Mouse (Mus musculus): ENCODE measurements around the gene Tshb. TPM values are rescaled to one million over a fixed set of nuclear protein-coding genes. Genes with fewer than 3 reads are reported as not detected.
A peak's percentile ranks its signal among the peaks of the same experiment; 100 is the strongest.

Gene Tshb
- total and polyA plus RNA-seq, 2 experiments from 2014 or later = 0.71 TPM; not detected in 1

DNA sequence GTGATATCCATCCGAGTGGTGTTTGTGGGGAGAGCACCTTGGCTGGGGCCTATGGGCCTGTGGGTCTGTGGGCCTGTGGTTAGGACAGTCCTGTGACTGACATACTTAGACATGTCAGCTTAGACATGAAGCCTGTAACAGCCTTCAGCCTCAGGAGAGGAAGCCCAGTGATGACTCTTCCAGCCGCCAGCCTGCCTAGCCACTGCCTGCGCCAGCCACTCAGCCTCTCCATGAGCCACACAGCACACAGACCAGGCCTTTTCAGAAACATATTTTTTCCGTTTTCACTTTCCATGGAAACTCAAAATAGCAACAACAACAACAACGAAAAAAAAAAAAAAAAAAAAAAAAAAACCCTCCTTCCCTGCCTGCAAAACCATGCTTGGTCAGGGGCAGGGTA is 33.8 kb downstream of the Tshb start:
- peaks cover 7% of the 10 kb centered on the region; the same call in 1 of the 2 replicates for H3K4me1 ChIP-seq (ENCODE audit: insufficient read depth, low read length)
- 88% methylated on average over 5 of the region's 5 CpGs for WGBS
- DNase-seq (ENCODE audit: low spot score) (no peak), ATAC-seq (no peak)
- H3K9me3 ChIP-seq (ENCODE audit: low read length) = no peaks in the 10 kb centered on the region
- no peak overlapping the region for H3K27ac ChIP-seq
- no peak overlapping the region for H3K4me3 ChIP-seq (ENCODE audit: low read length)
- H3K9ac ChIP-seq (replicated peaks; ENCODE audit: low read length) = no peak overlapping the region
- H3K27me3 ChIP-seq (ENCODE audit: insufficient read depth, low read length) = no peaks in the 10 kb centered on the region
- no peak for TF ChIP-seq CTCF (IDR thresholded peaks at IDR 0.05; ENCODE audit: low read depth)
- H3K36me3 ChIP-seq (ENCODE audit: insufficient read depth, low read length) = no peaks in the 10 kb centered on the region
- H3K4me2 ChIP-seq (ENCODE audit: low read depth, low read length) = no peak overlapping the region

DNA sequence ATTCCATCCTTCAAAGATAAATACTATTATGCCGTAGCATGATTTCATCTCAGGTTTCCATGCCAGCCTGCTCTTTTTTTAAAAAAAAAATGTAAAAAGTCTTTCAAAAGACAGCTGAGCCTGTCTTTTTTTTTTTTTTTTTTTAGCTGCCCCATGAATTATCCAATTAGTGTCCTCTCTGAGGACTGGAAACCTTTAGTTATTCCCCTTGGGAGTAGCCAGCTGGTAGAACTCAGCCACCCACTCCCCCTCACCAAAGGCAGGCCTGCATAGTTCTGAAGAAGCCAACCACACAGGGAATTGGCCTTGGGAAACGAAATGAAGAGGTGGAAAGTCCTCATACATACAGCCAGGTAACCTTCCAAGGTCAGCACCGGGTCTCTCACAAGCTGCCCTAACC is 34.5 kb downstream of the Tshb start:
- Histone ChIP-seq H3K4me3 (ENCODE audit: low read length) (no peak overlapping the region), H3K27ac (no peak overlapping the region), H3K9ac (replicated peaks; ENCODE audit: low read length) (no peak overlapping the region), H3K4me1 (ENCODE audit: insufficient read depth, low read length) (peaks cover 7% of the 10 kb centered on the region; the same call in 1 of the 2 replicates), H3K27me3 (ENCODE audit: insufficient read depth, low read length) (no peaks in the 10 kb centered on the region), H3K9me3 (ENCODE audit: low read length) (no peaks in the 10 kb centered on the region), H3K4me2 (ENCODE audit: low read depth, low read length) (no peak overlapping the region), H3K36me3 (ENCODE audit: insufficient read depth, low read length) (no peaks in the 10 kb centered on the region)
- TF ChIP-seq CTCF (IDR thresholded peaks at IDR 0.05; ENCODE audit: low read depth) = no peak
- ATAC-seq (no peak), DNase-seq (ENCODE audit: low spot score) (no peak)
- 79% methylated on average over 3 of the region's 3 CpGs for WGBS

- Histone ChIP-seq H3K36me3 (ENCODE audit: insufficient read depth, low read length) (no peaks in the 10 kb centered on the region), H3K27me3 (ENCODE audit: insufficient read depth, low read length) (no peaks in the 10 kb centered on the region), H3K4me2 (ENCODE audit: low read depth, low read length) (no peak overlapping the region), H3K27ac (no peak overlapping the region), H3K9ac (replicated peaks; ENCODE audit: low read length) (no peak overlapping the region), H3K9me3 (ENCODE audit: low read length) (no peaks in the 10 kb centered on the region), H3K4me3 (ENCODE audit: low read length) (no peak overlapping the region), H3K4me1 (ENCODE audit: insufficient read depth, low read length) (peaks cover 7% of the 10 kb centered on the region; the same call in 1 of the 2 replicates)
- TF ChIP-seq CTCF (IDR thresholded peaks at IDR 0.05; ENCODE audit: low read depth) = no peak
- DNase-seq (ENCODE audit: low spot score) (no peak), ATAC-seq (no peak)
- 84% methylated on average over 4 of the region's 4 CpGs for WGBS
Measured at GRCm38 (mm10) chr3:102746174-102746573, 36.3 kb downstream of the Tshb start.

- WGBS = 28% methylated on average over 5 of the region's 5 CpGs
- Histone ChIP-seq H3K4me1 (ENCODE audit: insufficient read depth, low read length) (peaks cover 7% of the 10 kb centered on the region; the same call in 1 of the 2 replicates), H3K27ac (peak overlapping the region; percentile 17; the same call in 1 of the 2 replicates), H3K9me3 (ENCODE audit: low read length) (no peaks in the 10 kb centered on the region), H3K4me3 (ENCODE audit: low read length) (no peak overlapping the region), H3K4me2 (ENCODE audit: low read depth, low read length) (no peak overlapping the region), H3K9ac (replicated peaks; ENCODE audit: low read length) (no peak overlapping the region), H3K27me3 (ENCODE audit: insufficient read depth, low read length) (no peaks in the 10 kb centered on the region), H3K36me3 (ENCODE audit: insufficient read depth, low read length) (no peaks in the 10 kb centered on the region)
- no peak for DNase-seq (ENCODE audit: low spot score)
- no peak for ATAC-seq
- TF ChIP-seq CTCF (IDR thresholded peaks at IDR 0.05; ENCODE audit: low read depth) = no peak
Measured at GRCm38 (mm10) chr3:102744657-102745056, 37.9 kb downstream of the Tshb start.

GRCm38 (mm10) chr3:102743781-102744471 is 38.6 kb downstream of the Tshb start:
- 72% methylated on average over 9 of the region's 9 CpGs for WGBS
- no peaks in the 10 kb centered on the region for H3K27me3 ChIP-seq (ENCODE audit: insufficient read depth, low read length)
- H3K9me3 ChIP-seq (ENCODE audit: low read length) = no peaks in the 10 kb centered on the region
- no peak overlapping the region for H3K4me3 ChIP-seq (ENCODE audit: low read length)
- DNase-seq (ENCODE audit: low spot score) = peak; percentile 22
- no peak for TF ChIP-seq CTCF (IDR thresholded peaks at IDR 0.05; ENCODE audit: low read depth)
- no peak overlapping the region for H3K4me2 ChIP-seq (ENCODE audit: low read depth, low read length)
- ATAC-seq = no peak
- H3K9ac ChIP-seq (replicated peaks; ENCODE audit: low read length) = no peak overlapping the region
- no peaks in the 10 kb centered on the region for H3K36me3 ChIP-seq (ENCODE audit: insufficient read depth, low read length)
- H3K27ac ChIP-seq = peak overlapping the region; percentile 17; the same call in 1 of the 2 replicates
- H3K4me1 ChIP-seq (ENCODE audit: insufficient read depth, low read length) = peaks cover 10% of the 10 kb centered on the region; the same call in 1 of the 2 replicates

DNA sequence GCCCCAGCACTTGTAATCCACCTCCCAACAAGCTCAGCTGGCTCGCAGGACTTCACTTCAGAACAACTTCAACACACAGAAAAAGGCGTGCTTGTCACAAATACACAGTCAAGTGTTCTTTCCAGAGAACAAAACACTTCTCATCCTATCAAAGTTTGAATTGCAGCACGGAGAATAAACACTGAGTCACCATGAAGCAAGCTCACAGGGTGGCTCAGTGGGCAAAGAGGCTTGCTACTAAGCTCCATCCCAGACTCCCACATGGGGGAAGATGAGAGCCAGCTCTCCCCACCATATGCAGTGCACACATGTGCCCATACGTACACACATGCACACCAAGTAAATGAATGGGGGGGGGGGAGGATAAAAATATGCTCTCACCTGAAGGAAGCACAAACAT is 39.3 kb downstream of the Tshb start:
- no peaks in the 10 kb centered on the region for H3K36me3 ChIP-seq (ENCODE audit: insufficient read depth, low read length)
- no peak overlapping the region for H3K9ac ChIP-seq (replicated peaks; ENCODE audit: low read length)
- no peak overlapping the region for H3K4me2 ChIP-seq (ENCODE audit: low read depth, low read length)
- no peak for TF ChIP-seq CTCF (IDR thresholded peaks at IDR 0.05; ENCODE audit: low read depth)
- WGBS = 45% methylated on average over 4 of the region's 4 CpGs
- no peak for DNase-seq (ENCODE audit: low spot score)
- no peaks in the 10 kb centered on the region for H3K9me3 ChIP-seq (ENCODE audit: low read length)
- no peak for ATAC-seq
- peaks cover 17% of the 10 kb centered on the region; the same call in 1 of the 2 replicates for H3K4me1 ChIP-seq (ENCODE audit: insufficient read depth, low read length)
- no peaks in the 10 kb centered on the region for H3K27me3 ChIP-seq (ENCODE audit: insufficient read depth, low read length)
- no peak overlapping the region for H3K27ac ChIP-seq
- no peak overlapping the region for H3K4me3 ChIP-seq (ENCODE audit: low read length)

DNA sequence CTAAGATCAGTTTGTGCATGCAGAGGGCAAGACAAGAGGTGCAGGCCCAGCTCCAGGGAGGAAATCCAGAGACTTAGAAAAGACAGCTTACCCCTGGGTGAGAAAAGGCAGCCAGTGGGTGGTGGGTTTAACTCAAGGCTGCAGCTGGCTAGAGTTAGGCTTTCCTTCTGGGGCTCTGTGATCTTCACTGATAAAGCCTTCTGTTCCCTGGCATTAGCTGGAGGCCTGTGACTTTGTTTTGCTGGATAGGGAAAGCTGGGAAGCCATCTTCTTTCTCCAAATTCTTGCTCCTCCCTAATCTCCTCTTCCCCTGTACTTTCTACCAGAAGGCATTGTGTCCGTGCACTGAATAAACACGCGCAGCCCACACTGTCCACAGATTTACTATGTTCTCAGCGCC is 39.8 kb downstream of the Tshb start:
- H3K9me3 ChIP-seq (ENCODE audit: low read length) = no peaks in the 10 kb centered on the region
- no peak overlapping the region for H3K27ac ChIP-seq
- H3K4me1 ChIP-seq (ENCODE audit: insufficient read depth, low read length) = peaks cover 19% of the 10 kb centered on the region; the same call in 1 of the 2 replicates
- no peak for TF ChIP-seq CTCF (IDR thresholded peaks at IDR 0.05; ENCODE audit: low read depth)
- ATAC-seq (no peak), DNase-seq (ENCODE audit: low spot score) (no peak)
- no peaks in the 10 kb centered on the region for H3K27me3 ChIP-seq (ENCODE audit: insufficient read depth, low read length)
- no peak overlapping the region for H3K9ac ChIP-seq (replicated peaks; ENCODE audit: low read length)
- WGBS = 57% methylated on average over 4 of the region's 4 CpGs
- H3K4me3 ChIP-seq (ENCODE audit: low read length) = no peak overlapping the region
- H3K36me3 ChIP-seq (ENCODE audit: insufficient read depth, low read length) = no peaks in the 10 kb centered on the region
- H3K4me2 ChIP-seq (ENCODE audit: low read depth, low read length) = no peak overlapping the region
